In genomic region chr6:97693281-97693680, GRCm38 (mm10) we compare ENCODE assay signal across 19 mouse cellular contexts.
DNase-seq lines count a peak whose midpoint lies in the region; ATAC-seq and TF ChIP-seq lines count a peak whose summit lies in the region.
"Had no signal": no experiment of that assay in that cellular context is flagged by ENCODE, and none has a peak within 500 bp of the region (broad histone marks: within the 10 kb centered on the region; RNA-seq: fewer than 3 reads in every experiment).

No protein-coding gene starts in this region.

- no peak overlapping the region for H3K4me3 ChIP-seq in forebrain, embryonic 14.5 days (ENCODE audit: low read depth, low read length)
- no peak overlapping the region for H3K4me3 ChIP-seq in forebrain, embryonic 11.5 days (ENCODE audit: low read depth, low read length)
- H3K4me3 ChIP-seq in forebrain, postnatal 0 days (ENCODE audit: low read depth, low read length), result no peak overlapping the region
- H3K4me3 ChIP-seq: embryonic facial prominence, embryonic 10.5 days; embryonic facial prominence, embryonic 12.5 days; gastrocnemius, adult 2 months had no signal

- peak; percentile 79 for DNase-seq in forebrain, embryonic 14.5 days (ENCODE audit: low spot score)
- no peak for DNase-seq in forebrain, embryonic 11.5 days (ENCODE audit: low spot score)
- DNase-seq in heart, adult 11 months, result peak; percentile 44
- no peak for DNase-seq in heart, postnatal 14 days
- DNase-seq in brain, embryonic 18.5 days (ENCODE audit: low read depth, low spot score), result peak; percentile 56
- peak; percentile 75 for DNase-seq in forebrain, postnatal 0 days
- DNase-seq in adrenal gland, postnatal 4 days (ENCODE audit: low spot score in 2 of 2), result no peak
- DNase-seq in frontal cortex, adult 2 months (ENCODE audit: extremely low spot score in 1 of 2, low spot score in 1 of 2), result no peak
- DNase-seq: adrenal gland, adult 2 months; adrenal gland, postnatal 10 days; adrenal gland, postnatal 25 days; cerebellum, adult 11-12 months; cerebellum, adult 2 months; cerebellum, adult 9-10 months; cerebellum, postnatal 10 days; cerebellum, postnatal 25 days; gastrocnemius, adult 2 months had no signal

- H3K27ac ChIP-seq in forebrain, embryonic 14.5 days (ENCODE audit: low read depth, low read length), result no peak overlapping the region
- no peak overlapping the region for H3K27ac ChIP-seq in forebrain, embryonic 11.5 days (ENCODE audit: low read depth, low read length)
- no peak overlapping the region for H3K27ac ChIP-seq in forebrain, postnatal 0 days (ENCODE audit: low read depth, low read length)
- H3K27ac ChIP-seq: embryonic facial prominence, embryonic 10.5 days; embryonic facial prominence, embryonic 12.5 days; gastrocnemius, adult 2 months had no signal

- H3K4me2 ChIP-seq in forebrain, embryonic 14.5 days (ENCODE audit: low read length), result no peak overlapping the region
- H3K4me2 ChIP-seq in forebrain, embryonic 11.5 days (ENCODE audit: low read depth, low read length, severe bottlenecking), result no peak overlapping the region
- no peak overlapping the region for H3K4me2 ChIP-seq in forebrain, postnatal 0 days (ENCODE audit: low read depth)
- H3K4me2 ChIP-seq: embryonic facial prominence, embryonic 12.5 days had no signal

- ATAC-seq in forebrain, embryonic 14.5 days, result peak; percentile 92
- ATAC-seq in forebrain, embryonic 11.5 days (replicated peaks; ENCODE audit: low FRiP score), result no peak
- peak; percentile 93 for ATAC-seq in forebrain, postnatal 0 days

- H3K4me1 ChIP-seq in forebrain, embryonic 14.5 days (ENCODE audit: control insufficient read depth, insufficient read depth, low read length), result no peaks in the 10 kb centered on the region
- no peaks in the 10 kb centered on the region for H3K4me1 ChIP-seq in forebrain, embryonic 11.5 days (replicated peaks; ENCODE audit: control insufficient read depth, insufficient read depth, low read length)
- no peaks in the 10 kb centered on the region for H3K4me1 ChIP-seq in forebrain, postnatal 0 days (ENCODE audit: insufficient read depth)
- H3K4me1 ChIP-seq: embryonic facial prominence, embryonic 10.5 days; embryonic facial prominence, embryonic 12.5 days had no signal

- no peaks in the 10 kb centered on the region for H3K27me3 ChIP-seq in forebrain, embryonic 14.5 days (replicated peaks; ENCODE audit: control insufficient read depth, insufficient read depth, low read length)
- H3K27me3 ChIP-seq in forebrain, embryonic 11.5 days (ENCODE audit: control insufficient read depth, insufficient read depth, low read length), result no peaks in the 10 kb centered on the region
- no peaks in the 10 kb centered on the region for H3K27me3 ChIP-seq in forebrain, postnatal 0 days (ENCODE audit: insufficient read depth, low read length)
- H3K27me3 ChIP-seq: embryonic facial prominence, embryonic 12.5 days had no signal

- 69% methylated on average over 8 of the region's 8 CpGs for WGBS in forebrain, embryonic 14.5 days
- 87% methylated on average over 8 of the region's 8 CpGs for WGBS in forebrain, embryonic 11.5 days
- WGBS in forebrain, postnatal 0 days, result 54% methylated on average over 8 of the region's 8 CpGs

- intact Hi-C loops in heart, postnatal 14 days (cut with DNase I), result no loop called here

- H3K9ac ChIP-seq in forebrain, embryonic 14.5 days (ENCODE audit: low read length), result no peak overlapping the region
- no peak overlapping the region for H3K9ac ChIP-seq in forebrain, embryonic 11.5 days (ENCODE audit: low read length)
- H3K9ac ChIP-seq in forebrain, postnatal 0 days, result no peak overlapping the region
- H3K9ac ChIP-seq: embryonic facial prominence, embryonic 12.5 days had no signal

- H3K9me3 ChIP-seq in forebrain, embryonic 14.5 days (replicated peaks; ENCODE audit: control insufficient read depth, low read length), result no peaks in the 10 kb centered on the region
- no peaks in the 10 kb centered on the region for H3K9me3 ChIP-seq in forebrain, embryonic 11.5 days (ENCODE audit: control insufficient read depth, low read length)
- H3K9me3 ChIP-seq in forebrain, postnatal 0 days (ENCODE audit: low read length), result no peaks in the 10 kb centered on the region
- H3K9me3 ChIP-seq: embryonic facial prominence, embryonic 10.5 days; embryonic facial prominence, embryonic 12.5 days had no signal

- no peaks in the 10 kb centered on the region for H3K36me3 ChIP-seq in forebrain, embryonic 14.5 days (ENCODE audit: control insufficient read depth, insufficient read depth, low read length)
- H3K36me3 ChIP-seq in forebrain, embryonic 11.5 days (ENCODE audit: control insufficient read depth, insufficient read depth, low read length), result no peaks in the 10 kb centered on the region
- H3K36me3 ChIP-seq in forebrain, postnatal 0 days (ENCODE audit: insufficient read depth), result no peaks in the 10 kb centered on the region
- H3K36me3 ChIP-seq: embryonic facial prominence, embryonic 10.5 days; embryonic facial prominence, embryonic 12.5 days had no signal

- TF ChIP-seq CTCF in forebrain, postnatal 0 days (IDR thresholded peaks at IDR 0.05; ENCODE audit: low read depth), result no peak

Comparison
In these comparisons a context has a peak if more than half of its experiments do, and no peak if none do; other contexts are left out.
1. DNase-seq: peak in forebrain, embryonic 14.5 days (single experiment), heart, adult 11 months (single experiment), brain, embryonic 18.5 days (single experiment) and forebrain, postnatal 0 days (single experiment); none in forebrain, embryonic 11.5 days (single experiment), heart, postnatal 14 days (0 of 2), adrenal gland, postnatal 4 days (0 of 2) and frontal cortex, adult 2 months (0 of 2).